Mouse (Mus musculus) hindbrain, embryonic 10.5 days (tissue): Measurements from ENCODE around the gene Chpf2. TPM values are rescaled to one million over a fixed set of nuclear protein-coding genes. Genes with fewer than 3 reads are reported as not detected.

ENCODE experiments used
- DNase-seq: peaks from one replicate; pipeline ENCODE4 v3.0.0-alpha.2; 2017; ENCODE audit warnings: low spot score
- H3K27ac ChIP-seq: fragments of 300-500 bp; sonication (generic); 2 replicates; pipeline ENCODE4 v1.5.1; 2016; ENCODE audit warnings: mild to moderate bottlenecking, moderate library complexity
- H3K27me3 ChIP-seq: fragments of 300-500 bp; sonication (generic); 2 replicates; pipeline ENCODE4 v1.6.1; 2016; ENCODE audit warnings: mild to moderate bottlenecking; ENCODE audit not compliant: poor library complexity, insufficient read depth, severe bottlenecking
- H3K36me3 ChIP-seq: fragments of 300-500 bp; sonication (generic); 2 replicates; pipeline ENCODE4 v1.6.1; 2016; ENCODE audit warnings: mild to moderate bottlenecking, moderate library complexity
- H3K4me1 ChIP-seq: fragments of 300-500 bp; sonication (generic); replicated peaks from 2 replicates; pipeline ENCODE4 v1.6.1; 2016; ENCODE audit warnings: mild to moderate bottlenecking
- H3K4me3 ChIP-seq: fragments of 300-500 bp; sonication (generic); 2 replicates; pipeline ENCODE4 v1.5.1; 2016; ENCODE audit warnings: mild to moderate bottlenecking, moderate library complexity
- H3K9me3 ChIP-seq: fragments of 300-500 bp; sonication (generic); 2 replicates; pipeline ENCODE4 v1.6.1; 2016; ENCODE audit warnings: mild to moderate bottlenecking, moderate library complexity
- WGBS: fragments of 180-500 bp; shearing (Covaris S2); methylation state at CpG from one replicate; pipeline ENCODE4 v1.1.7; 2016; 5-methylcytosine and 5-hydroxymethylcytosine counted together
- polyA plus RNA-seq: library from polyadenylated mRNA; unstranded; fragments of >200 nt; fragmentation: Nextera tagmentation; extraction: Ambion mirVana; gene quantifications from 2 replicates; pipeline ENCODE4 v1.2.1, GENCODE M21; 2016

Chpf2 gene
- polyA plus RNA-seq, 1 experiment from 2014 or later, result 19.3 TPM

- peaks cover 65% of the 10 kb centered on the region for H3K27me3 ChIP-seq
- no peak for DNase-seq
- 75% methylated on average over 10 of the region's 10 CpGs for WGBS
- no peaks in the 10 kb centered on the region for H3K9me3 ChIP-seq
- H3K4me1 ChIP-seq, result peaks cover 65% of the 10 kb centered on the region
- no peak overlapping the region for H3K27ac ChIP-seq
- H3K36me3 ChIP-seq, result peaks cover 65% of the 10 kb centered on the region
- no peak overlapping the region for H3K4me3 ChIP-seq
Measured at GRCm38 (mm10) chr5:24593928-24594327, 7.4 kb downstream of the Chpf2 start.

DNA sequence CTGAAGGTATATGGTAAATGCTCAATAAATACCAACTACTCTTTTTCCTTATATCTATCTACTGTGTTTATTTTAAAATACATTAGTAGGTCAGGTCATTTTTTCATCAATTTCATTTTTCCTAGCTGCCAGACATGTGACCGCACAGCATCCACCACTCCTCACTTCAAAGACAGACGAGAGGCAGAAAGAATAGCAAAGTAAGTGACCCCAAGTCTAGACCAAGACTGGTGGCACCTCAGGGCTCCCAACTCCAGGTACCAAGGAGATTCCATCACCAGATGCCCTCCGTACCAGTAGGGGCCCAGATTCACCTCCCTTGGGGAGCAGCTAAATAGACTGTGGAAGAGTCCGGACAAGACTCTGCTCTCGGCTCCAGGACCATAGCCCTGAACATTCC is 7.8 kb downstream of the Chpf2 start:
- Histone ChIP-seq H3K4me3 (no peak overlapping the region), H3K36me3 (peaks cover 61% of the 10 kb centered on the region), H3K9me3 (no peaks in the 10 kb centered on the region), H3K27me3 (peaks cover 69% of the 10 kb centered on the region), H3K27ac (no peak overlapping the region), H3K4me1 (peaks cover 68% of the 10 kb centered on the region)
- WGBS, result 92% methylated on average over 5 of the region's 5 CpGs
- no peak for DNase-seq

GRCm38 (mm10) chr5:24595261-24595660 is 8.7 kb downstream of the Chpf2 start:
- Histone ChIP-seq H3K9me3 (no peaks in the 10 kb centered on the region), H3K27ac (peak overlapping the region; percentile 84), H3K4me1 (peaks cover 72% of the 10 kb centered on the region), H3K36me3 (peaks cover 52% of the 10 kb centered on the region), H3K4me3 (no peak overlapping the region), H3K27me3 (peaks cover 73% of the 10 kb centered on the region)
- WGBS, result 90% methylated on average over 5 of the region's 5 CpGs
- no peak for DNase-seq

DNA sequence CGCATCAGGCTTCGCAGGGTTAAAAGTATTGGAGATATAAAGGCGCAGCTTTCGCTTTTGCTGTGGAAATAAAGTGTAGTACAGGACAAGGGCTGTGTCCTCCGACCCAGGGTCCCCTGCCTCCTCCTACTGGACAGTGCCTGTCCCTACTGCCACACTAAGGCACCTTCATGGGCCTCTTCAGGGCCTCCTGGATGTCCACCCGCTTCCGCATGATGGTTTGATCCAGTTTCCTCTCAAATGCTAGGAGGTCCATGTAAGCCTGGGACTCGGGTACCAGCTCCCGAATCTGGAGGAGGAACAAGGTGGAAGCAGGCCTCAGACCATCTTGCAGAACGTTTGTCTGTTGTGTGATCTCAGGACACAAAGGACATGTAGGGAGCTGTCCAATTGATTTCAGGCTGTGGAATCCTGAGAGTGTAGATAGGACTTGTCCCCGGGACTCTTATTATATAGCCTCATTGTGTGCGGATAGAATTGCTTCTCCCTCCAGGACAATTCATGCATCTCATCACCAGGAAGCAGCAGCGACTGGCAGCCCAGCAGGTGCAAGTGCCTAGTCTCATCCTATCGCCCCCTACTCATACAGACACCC is 9.3 kb downstream of the Chpf2 start:
- Histone ChIP-seq H3K4me1 (peaks cover 72% of the 10 kb centered on the region), H3K27me3 (peaks cover 74% of the 10 kb centered on the region)
- WGBS, result 55% methylated on average over 14 of the region's 14 CpGs

DNA sequence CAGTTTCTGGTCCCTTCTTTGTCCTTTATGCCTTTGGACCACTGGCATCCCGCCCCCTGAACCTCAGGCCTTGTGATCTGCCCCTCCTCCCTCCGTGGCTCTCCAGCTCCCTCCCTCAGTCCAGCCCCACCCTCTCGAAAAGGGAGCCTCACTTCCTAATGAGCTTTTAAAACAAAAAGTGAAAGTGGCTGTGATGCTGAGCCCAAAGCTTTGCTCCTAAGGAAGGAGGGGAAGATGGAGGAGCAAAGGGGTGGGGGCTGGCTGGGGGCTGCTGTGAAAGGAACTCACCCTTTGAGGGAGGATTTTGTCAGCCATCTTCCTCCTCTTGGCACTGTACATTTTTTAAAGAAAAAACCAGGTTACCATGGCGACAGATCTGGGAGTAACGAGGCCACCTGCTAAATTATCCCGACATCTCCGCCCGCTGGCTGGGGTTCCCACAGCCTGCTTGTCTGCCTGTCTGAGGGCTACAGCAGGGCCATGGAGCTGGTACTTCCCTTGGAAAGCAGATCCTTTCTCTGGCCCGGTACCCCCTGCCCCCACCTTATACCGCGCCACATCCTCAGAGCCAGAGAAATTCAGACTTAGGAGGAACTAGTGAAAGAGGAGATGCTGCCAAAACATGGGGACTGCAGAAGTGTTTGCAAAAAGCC is 10.1 kb downstream of the Chpf2 start:
- Histone ChIP-seq H3K9me3 (no peaks in the 10 kb centered on the region), H3K4me1 (peaks cover 72% of the 10 kb centered on the region), H3K27me3 (peaks cover 74% of the 10 kb centered on the region), H3K4me3 (peak overlapping the region; percentile 27), H3K36me3 (peaks cover 43% of the 10 kb centered on the region), H3K27ac (peak overlapping the region; percentile 84)
- WGBS, result 13% methylated on average over 11 of the region's 11 CpGs
- DNase-seq, result peak; percentile 20

More for the DNA sequence above, 9.3 kb downstream of the Chpf2 start:
- Histone ChIP-seq H3K27ac (peak overlapping the region; percentile 84), H3K36me3 (peaks cover 51% of the 10 kb centered on the region), H3K9me3 (no peaks in the 10 kb centered on the region), H3K4me3 (0 out of 2 replicates have a peak overlapping the region, but pooled peaks have one; percentile 27)
- peak; percentile 18 for DNase-seq

DNA sequence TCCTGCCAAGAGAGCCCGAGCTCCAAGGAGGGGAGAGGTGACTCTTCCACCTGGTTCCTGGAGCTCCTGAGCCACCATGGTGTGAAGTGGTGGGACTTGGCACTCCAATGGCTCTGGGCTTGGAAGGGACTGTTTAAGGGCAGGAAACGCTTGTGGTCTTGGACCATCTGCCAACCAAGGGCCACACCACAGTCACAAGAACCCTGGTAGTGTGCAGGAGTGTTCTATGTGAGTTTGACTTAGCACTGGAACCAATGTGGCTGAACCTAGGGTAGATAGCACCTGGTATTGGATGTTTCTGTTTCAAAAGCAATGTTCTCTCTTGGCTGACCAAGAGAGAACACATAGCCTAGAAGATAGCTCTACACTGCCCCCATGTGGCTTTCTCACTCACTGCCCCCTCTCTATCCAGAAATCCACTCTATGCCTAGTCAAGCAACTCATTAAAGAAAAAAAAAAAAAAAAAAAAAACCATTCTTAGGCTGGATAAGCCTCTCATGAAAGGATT is 10.7 kb downstream of the Chpf2 start:
- 49% methylated on average over 2 of the region's 2 CpGs for WGBS
- peaks cover 37% of the 10 kb centered on the region for H3K36me3 ChIP-seq
- H3K9me3 ChIP-seq, result no peaks in the 10 kb centered on the region
- 0 out of 2 replicates have a peak overlapping the region, but pooled peaks have one; percentile 27 for H3K4me3 ChIP-seq
- peaks cover 73% of the 10 kb centered on the region for H3K27me3 ChIP-seq
- peak overlapping the region; percentile 84 for H3K27ac ChIP-seq
- H3K4me1 ChIP-seq, result peaks cover 72% of the 10 kb centered on the region
- peak; percentile 83 for DNase-seq

DNA sequence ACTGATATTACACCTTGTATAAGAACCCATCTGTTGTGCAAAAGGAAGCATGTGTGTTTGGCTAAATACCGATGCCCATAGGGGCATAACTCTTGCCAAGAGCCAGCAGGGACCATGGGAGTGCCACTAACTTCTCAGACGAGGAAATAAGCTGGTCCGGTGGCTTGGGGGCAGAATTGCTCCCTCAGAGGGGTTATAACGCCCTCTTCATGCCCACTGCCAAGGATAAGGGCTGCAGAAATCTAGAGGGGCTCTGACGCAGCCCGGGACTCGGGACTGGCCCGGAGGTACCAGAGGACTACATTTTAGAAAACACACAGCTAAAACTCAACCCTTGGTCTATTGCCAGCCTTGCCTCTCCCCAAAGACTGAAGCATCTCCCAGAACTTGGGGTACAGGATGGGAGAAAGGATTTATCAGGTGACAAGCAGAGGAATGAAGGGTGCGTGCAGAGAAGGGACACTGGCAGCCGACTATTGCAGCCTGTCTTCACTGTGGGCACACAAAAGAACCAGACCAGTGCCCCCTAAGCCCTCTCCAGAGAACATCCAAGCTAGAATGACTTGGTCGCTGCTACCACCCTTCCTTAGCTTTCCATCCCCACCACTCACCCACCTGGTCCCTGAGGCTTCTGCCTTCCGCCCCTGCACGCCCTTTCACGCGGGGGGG is 11.5 kb downstream of the Chpf2 start:
- Histone ChIP-seq H3K27ac (peak overlapping the region; percentile 85), H3K4me1 (peaks cover 74% of the 10 kb centered on the region), H3K9me3 (no peaks in the 10 kb centered on the region), H3K4me3 (peak overlapping the region; percentile 63), H3K36me3 (peaks cover 29% of the 10 kb centered on the region), H3K27me3 (peaks cover 67% of the 10 kb centered on the region)
- WGBS, result 27% methylated on average over 15 of the region's 15 CpGs
- no peak for DNase-seq

- DNase-seq, result peak; percentile 71
- Histone ChIP-seq H3K27me3 (peaks cover 61% of the 10 kb centered on the region), H3K36me3 (peaks cover 24% of the 10 kb centered on the region), H3K27ac (peak overlapping the region; percentile 85), H3K4me1 (peaks cover 79% of the 10 kb centered on the region), H3K4me3 (peak overlapping the region; percentile 63), H3K9me3 (no peaks in the 10 kb centered on the region)
- WGBS, result under 1% methylated on average over 41 of the region's 41 CpGs
Measured at GRCm38 (mm10) chr5:24598570-24599006, 12.0 kb downstream of the Chpf2 start.

- no peak for DNase-seq
- Histone ChIP-seq H3K27ac (peak overlapping the region; percentile 85; the same call in 1 of the 2 replicates), H3K4me1 (peaks cover 85% of the 10 kb centered on the region), H3K27me3 (peaks cover 64% of the 10 kb centered on the region), H3K36me3 (peaks cover 18% of the 10 kb centered on the region), H3K4me3 (peak overlapping the region; percentile 63), H3K9me3 (no peaks in the 10 kb centered on the region)
- WGBS, result 13% methylated on average over 8 of the region's 8 CpGs
Measured at GRCm38 (mm10) chr5:24599137-24599536, 12.6 kb downstream of the Chpf2 start.

DNA sequence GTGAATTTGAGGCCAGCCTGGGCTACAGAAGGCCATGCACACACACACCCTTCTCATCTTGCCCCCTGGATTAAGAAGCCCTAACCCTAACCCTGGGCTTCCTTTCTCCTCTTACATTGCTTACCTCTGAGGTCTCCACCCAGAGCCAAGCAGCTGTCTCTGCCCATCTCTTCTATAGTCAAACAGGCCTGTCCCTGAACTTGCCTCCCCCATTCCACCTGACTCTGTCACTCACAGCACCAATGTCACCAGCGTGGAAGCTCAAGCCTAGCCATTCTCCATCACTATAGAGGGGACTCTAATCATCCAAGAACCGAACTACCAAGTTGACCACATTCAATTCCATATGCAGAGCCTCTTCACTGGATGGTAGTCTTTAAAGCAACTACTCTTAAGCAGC is 13.7 kb downstream of the Chpf2 start:
- 69% methylated on average over 2 of the region's 2 CpGs for WGBS
- no peaks in the 10 kb centered on the region for H3K9me3 ChIP-seq
- H3K36me3 ChIP-seq, result peaks cover 7% of the 10 kb centered on the region
- no peak for DNase-seq
- peak overlapping the region; percentile 69; the same call in 1 of the 2 replicates for H3K4me3 ChIP-seq
- H3K27ac ChIP-seq, result no peak overlapping the region
- H3K27me3 ChIP-seq, result peaks cover 66% of the 10 kb centered on the region
- H3K4me1 ChIP-seq, result peaks cover 93% of the 10 kb centered on the region

- DNase-seq, result no peak
- H3K27ac ChIP-seq, result peak overlapping the region; percentile 98
- H3K4me1 ChIP-seq, result peaks cover 93% of the 10 kb centered on the region
- WGBS, result 2% methylated on average over 33 of the region's 33 CpGs
- H3K4me3 ChIP-seq, result peak overlapping the region; percentile 69
- peaks cover 64% of the 10 kb centered on the region for H3K27me3 ChIP-seq
- no peaks in the 10 kb centered on the region for H3K9me3 ChIP-seq
- no peaks in the 10 kb centered on the region for H3K36me3 ChIP-seq
Measured at GRCm38 (mm10) chr5:24601071-24601835, 14.7 kb downstream of the Chpf2 start.
